Mouse (Mus musculus) adipocyte (in vitro differentiated cells): Measurements from ENCODE around the gene Lcp1.

Experiments
- DNase-seq: peaks from one replicate; pipeline ENCODE4 v3.0.0-alpha.2; 2016; ENCODE audit warnings: low spot score

Gene Lcp1

GRCm38 (mm10) chr14:75205363-75206051, 74.6 kb downstream of the Lcp1 start:
- no peak for DNase-seq

- DNase-seq: no peak
These were observed 75.4 kb downstream of the Lcp1 start for GRCm38 (mm10) chr14:75206307-75206706.

- no peak for DNase-seq
These were observed 77.8 kb downstream of the Lcp1 start for GRCm38 (mm10) chr14:75208572-75209151.

- no peak for DNase-seq
These were observed 82.9 kb downstream of the Lcp1 start for GRCm38 (mm10) chr14:75213752-75214151.

GRCm38 (mm10) chr14:75218843-75219242, 87.9 kb downstream of the Lcp1 start:
- no peak for DNase-seq

GRCm38 (mm10) chr14:75219250-75219913, 88.5 kb downstream of the Lcp1 start:
- no peak for DNase-seq

- DNase-seq: no peak
These were observed 91.5 kb downstream of the Lcp1 start for GRCm38 (mm10) chr14:75222386-75222785.

- DNase-seq: no peak
These were observed 96.7 kb downstream of the Lcp1 start for GRCm38 (mm10) chr14:75227453-75228084.

GRCm38 (mm10) chr14:75229834-75230233, 98.9 kb downstream of the Lcp1 start:
- no peak for DNase-seq

GRCm38 (mm10) chr14:75233070-75233469, 102.2 kb downstream of the Lcp1 start:
- DNase-seq: no peak

- DNase-seq: no peak
These were observed 104.7 kb downstream of the Lcp1 start for GRCm38 (mm10) chr14:75235552-75235951.

- no peak for DNase-seq
These were observed 105.2 kb downstream of the Lcp1 start for GRCm38 (mm10) chr14:75235955-75236635.

GRCm38 (mm10) chr14:75236636-75237003, 105.7 kb downstream of the Lcp1 start:
- DNase-seq: no peak

GRCm38 (mm10) chr14:75237096-75237495, 106.2 kb downstream of the Lcp1 start:
- DNase-seq: no peak

GRCm38 (mm10) chr14:75238054-75238692, 107.3 kb downstream of the Lcp1 start:
- DNase-seq: no peak

- no peak for DNase-seq
These were observed 111.2 kb downstream of the Lcp1 start, which contains the start of gene Cpb2 for GRCm38 (mm10) chr14:75242087-75242486. Cpb2 (plus strand) TSS chr14:75242287.

GRCm38 (mm10) chr14:75246024-75247000, 115.4 kb downstream of the Lcp1 start:
- no peak for DNase-seq

- DNase-seq: no peak
These were observed 119.5 kb downstream of the Lcp1 start for GRCm38 (mm10) chr14:75250432-75250831.

GRCm38 (mm10) chr14:75256521-75256920, 125.6 kb downstream of the Lcp1 start:
- DNase-seq: peak; percentile 7

- DNase-seq: no peak
These were observed 138.6 kb downstream of the Lcp1 start for GRCm38 (mm10) chr14:75269531-75269930.

GRCm38 (mm10) chr14:75279716-75280115, 148.8 kb downstream of the Lcp1 start:
- DNase-seq: no peak
